Mouse (Mus musculus) spleen, adult 12 weeks (tissue): ENCODE measurements around the gene Ptpre.
"Not testable (repeated sequence)": the region's sequence is repeated elsewhere in the genome, so short reads cannot be mapped to it uniquely, and the experiment has no call there.

ENCODE experiments used
- DNase-seq: peaks from one replicate; pipeline ENCODE4 v3.0.0; 2022; ENCODE audit warnings: low spot score

Gene Ptpre

GRCm38 (mm10) chr7:135646976-135647375, 109.7 kb downstream of the Ptpre start:
- no peak for DNase-seq

GRCm38 (mm10) chr7:135648821-135649220, 111.5 kb downstream of the Ptpre start:
- no peak for DNase-seq

GRCm38 (mm10) chr7:135649306-135649705, 112.0 kb downstream of the Ptpre start:
- DNase-seq, result no peak

GRCm38 (mm10) chr7:135650061-135650460, 112.8 kb downstream of the Ptpre start:
- no peak for DNase-seq

- DNase-seq, result no peak
These were observed 114.7 kb downstream of the Ptpre start for GRCm38 (mm10) chr7:135651831-135652511.

GRCm38 (mm10) chr7:135652781-135653180, 115.5 kb downstream of the Ptpre start:
- no peak for DNase-seq

GRCm38 (mm10) chr7:135653601-135654000, 116.3 kb downstream of the Ptpre start:
- no peak for DNase-seq

- DNase-seq, result no peak
These were observed 117.0 kb downstream of the Ptpre start for GRCm38 (mm10) chr7:135654288-135654687.

GRCm38 (mm10) chr7:135655113-135655512, 117.8 kb downstream of the Ptpre start:
- no peak for DNase-seq

- DNase-seq, result no peak
These were observed 120.9 kb downstream of the Ptpre start for GRCm38 (mm10) chr7:135658150-135658549.

- no peak for DNase-seq
These were observed 122.1 kb downstream of the Ptpre start for GRCm38 (mm10) chr7:135659314-135659935.

GRCm38 (mm10) chr7:135660314-135660713, 123.0 kb downstream of the Ptpre start:
- no peak for DNase-seq

GRCm38 (mm10) chr7:135664211-135664610, 126.9 kb downstream of the Ptpre start:
- no peak for DNase-seq

- no peak for DNase-seq
These were observed 129.0 kb downstream of the Ptpre start for GRCm38 (mm10) chr7:135666314-135666713.

- peak; percentile 34 for DNase-seq
These were observed 131.8 kb downstream of the Ptpre start for GRCm38 (mm10) chr7:135668852-135669739.

GRCm38 (mm10) chr7:135673576-135673975, 136.3 kb downstream of the Ptpre start:
- no peak for DNase-seq

GRCm38 (mm10) chr7:135676722-135677121, 139.4 kb downstream of the Ptpre start:
- DNase-seq, result no peak

GRCm38 (mm10) chr7:135680334-135680733, 143.1 kb downstream of the Ptpre start:
- peak; percentile 62 for DNase-seq

GRCm38 (mm10) chr7:135684098-135684497, 146.8 kb downstream of the Ptpre start:
- not testable (repeated sequence) for DNase-seq

GRCm38 (mm10) chr7:135684938-135685337, 147.7 kb downstream of the Ptpre start:
- DNase-seq, result no peak

- no peak for DNase-seq
These were observed 152.1 kb downstream of the Ptpre start for GRCm38 (mm10) chr7:135689396-135689795.

GRCm38 (mm10) chr7:135691941-135692340, 154.7 kb downstream of the Ptpre start:
- no peak for DNase-seq

- DNase-seq, result no peak
These were observed 156.8 kb downstream of the Ptpre start for GRCm38 (mm10) chr7:135694130-135694529.
